Mouse (Mus musculus): ENCODE measurements around the gene Daam2. TPM values are rescaled to one million over a fixed set of nuclear protein-coding genes. Genes with fewer than 3 reads are reported as not detected.

The Daam2 gene
- polyA plus RNA-seq, 1 experiment from 2014 or later: 5.3 TPM

GRCm38 (mm10) chr17:49528503-49529205 is 35.5 kb downstream of the Daam2 start:
- ATAC-seq (ENCODE audit: low FRiP score): no peak
- Histone ChIP-seq H3K4me3 (no peak overlapping the region), H3K27me3 (no peaks in the 10 kb centered on the region), H3K9me3 (replicated peaks) (no peaks in the 10 kb centered on the region), H3K27ac (no peak overlapping the region), H3K9ac (no peak overlapping the region), H3K4me1 (no peaks in the 10 kb centered on the region), H3K36me3 (no peaks in the 10 kb centered on the region), H3K4me2 (replicated peaks) (no peak overlapping the region)
- WGBS: 72% methylated on average over 7 of the region's 7 CpGs

DNA sequence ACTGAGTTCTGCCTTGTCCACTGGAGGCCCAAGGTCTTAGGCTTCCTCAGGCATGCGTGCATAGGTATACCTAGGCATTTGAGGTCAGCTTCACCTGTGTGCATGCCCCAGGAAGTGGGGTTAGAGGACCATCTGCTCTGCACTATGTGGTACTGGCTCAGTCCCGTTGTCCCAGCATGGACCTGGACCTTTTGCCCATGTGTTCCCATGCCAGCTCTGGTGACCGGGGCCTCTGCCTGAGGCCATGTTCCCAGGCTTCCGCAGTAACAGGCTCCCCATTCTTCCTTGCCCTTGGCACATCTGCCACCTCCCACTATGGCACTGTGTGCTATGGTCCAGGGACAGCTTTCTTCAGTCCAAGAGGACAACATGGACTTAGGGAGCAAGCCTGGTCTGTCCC is 36.1 kb downstream of the Daam2 start:
- Histone ChIP-seq H3K9ac (no peak overlapping the region), H3K4me2 (replicated peaks) (no peak overlapping the region), H3K4me3 (no peak overlapping the region), H3K36me3 (no peaks in the 10 kb centered on the region), H3K9me3 (replicated peaks) (no peaks in the 10 kb centered on the region), H3K27ac (no peak overlapping the region), H3K4me1 (no peaks in the 10 kb centered on the region), H3K27me3 (no peaks in the 10 kb centered on the region)
- WGBS: 95% methylated on average over 4 of the region's 4 CpGs
- no peak for ATAC-seq (ENCODE audit: low FRiP score)

DNA sequence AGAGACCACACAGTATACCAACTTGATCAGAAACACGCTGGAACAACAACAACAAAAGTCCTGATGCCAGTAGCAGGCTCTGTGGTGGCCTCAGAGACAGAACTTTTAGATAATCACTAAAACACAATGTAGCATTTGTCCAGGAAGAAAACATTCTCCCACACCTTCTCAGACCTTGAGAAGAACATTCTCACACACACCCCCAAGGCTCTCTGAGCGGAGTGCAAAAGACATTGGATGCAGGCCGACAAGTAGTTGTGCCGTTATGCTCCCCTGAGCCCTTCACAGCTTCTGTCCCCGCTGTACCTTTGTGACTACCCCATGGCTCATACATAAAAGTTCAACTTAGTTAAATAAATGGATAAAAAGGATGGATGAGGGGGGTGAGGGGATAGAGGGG is 37.6 kb downstream of the Daam2 start:
- no peak overlapping the region for H3K4me3 ChIP-seq
- H3K27me3 ChIP-seq: no peaks in the 10 kb centered on the region
- WGBS: 90% methylated on average over 5 of the region's 5 CpGs
- no peaks in the 10 kb centered on the region for H3K9me3 ChIP-seq (replicated peaks)
- no peak for ATAC-seq (ENCODE audit: low FRiP score)
- no peak overlapping the region for H3K27ac ChIP-seq
- H3K4me1 ChIP-seq: peaks cover 3% of the 10 kb centered on the region; the same call in 1 of the 2 replicates
- H3K9ac ChIP-seq: no peak overlapping the region
- H3K4me2 ChIP-seq (replicated peaks): no peak overlapping the region
- H3K36me3 ChIP-seq: no peaks in the 10 kb centered on the region

- Histone ChIP-seq H3K9ac (no peak overlapping the region), H3K4me2 (replicated peaks) (no peak overlapping the region), H3K4me3 (no peak overlapping the region), H3K4me1 (peaks cover 3% of the 10 kb centered on the region; the same call in 1 of the 2 replicates), H3K27ac (no peak overlapping the region), H3K9me3 (replicated peaks) (no peaks in the 10 kb centered on the region), H3K27me3 (no peaks in the 10 kb centered on the region), H3K36me3 (no peaks in the 10 kb centered on the region)
- 83% methylated on average over 4 of the region's 4 CpGs for WGBS
- ATAC-seq (ENCODE audit: low FRiP score): no peak
These were observed 38.2 kb downstream of the Daam2 start for GRCm38 (mm10) chr17:49525911-49526310.

DNA sequence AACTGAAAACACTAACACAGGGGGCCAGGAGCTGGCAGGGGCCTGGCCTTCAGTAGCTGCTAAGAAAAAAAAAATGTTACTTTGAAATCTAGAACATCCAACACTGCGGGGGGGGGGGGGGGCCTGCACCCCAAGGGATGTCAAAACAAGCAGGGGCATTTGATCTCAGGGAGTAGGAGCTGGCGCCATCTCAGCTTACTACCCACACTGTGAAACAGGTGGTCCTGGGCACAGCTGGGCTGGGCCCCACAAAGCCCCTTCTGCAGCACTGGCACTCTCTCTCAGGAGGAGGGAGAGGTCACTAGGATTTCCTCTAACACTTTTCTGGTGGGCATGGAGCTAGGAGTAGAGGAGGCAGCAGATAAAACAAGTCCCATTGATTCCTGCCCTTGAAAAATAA is 39.6 kb downstream of the Daam2 start:
- WGBS: 49% methylated on average over 2 of the region's 2 CpGs
- Histone ChIP-seq H3K27ac (no peak overlapping the region), H3K9ac (no peak overlapping the region), H3K36me3 (no peaks in the 10 kb centered on the region), H3K4me1 (peaks cover 6% of the 10 kb centered on the region), H3K4me3 (no peak overlapping the region), H3K9me3 (replicated peaks) (no peaks in the 10 kb centered on the region), H3K27me3 (no peaks in the 10 kb centered on the region), H3K4me2 (replicated peaks) (no peak overlapping the region)
- ATAC-seq (ENCODE audit: low FRiP score): no peak

GRCm38 (mm10) chr17:49522435-49522834 is 41.7 kb downstream of the Daam2 start:
- no peak for ATAC-seq (ENCODE audit: low FRiP score)
- Histone ChIP-seq H3K4me2 (replicated peaks) (no peak overlapping the region), H3K27me3 (no peaks in the 10 kb centered on the region), H3K27ac (no peak overlapping the region), H3K36me3 (no peaks in the 10 kb centered on the region), H3K4me3 (no peak overlapping the region), H3K4me1 (peaks cover 6% of the 10 kb centered on the region), H3K9me3 (replicated peaks) (no peaks in the 10 kb centered on the region), H3K9ac (no peak overlapping the region)
- 32% methylated on average over 2 of the region's 2 CpGs for WGBS

DNA sequence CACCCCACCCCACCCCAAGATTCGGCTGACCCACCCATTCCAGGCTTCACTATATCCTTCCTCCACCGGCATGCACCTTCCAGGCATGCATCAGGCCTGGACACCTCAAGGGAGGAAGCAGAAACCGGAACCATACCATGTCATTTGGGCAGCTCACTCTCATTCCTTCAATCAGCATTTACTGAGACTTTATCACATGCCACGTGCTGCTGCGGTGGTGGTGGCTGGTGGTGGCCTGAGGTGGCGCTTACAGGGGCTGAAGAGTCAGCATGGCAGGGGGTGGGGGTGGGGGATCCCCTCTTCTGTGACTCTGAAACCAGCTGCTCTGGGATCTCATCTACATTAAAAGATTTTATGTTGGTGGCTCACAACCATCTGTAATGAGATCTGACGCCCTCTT is 42.1 kb downstream of the Daam2 start:
- Histone ChIP-seq H3K4me2 (replicated peaks) (no peak overlapping the region), H3K9me3 (replicated peaks) (no peaks in the 10 kb centered on the region), H3K4me1 (peaks cover 6% of the 10 kb centered on the region), H3K9ac (no peak overlapping the region), H3K36me3 (no peaks in the 10 kb centered on the region), H3K4me3 (no peak overlapping the region), H3K27ac (no peak overlapping the region), H3K27me3 (no peaks in the 10 kb centered on the region)
- 67% methylated on average over 7 of the region's 7 CpGs for WGBS
- no peak for ATAC-seq (ENCODE audit: low FRiP score)

GRCm38 (mm10) chr17:49520674-49521073 is 43.5 kb downstream of the Daam2 start:
- no peaks in the 10 kb centered on the region for H3K9me3 ChIP-seq (replicated peaks)
- WGBS: 75% methylated on average over 6 of the region's 6 CpGs
- no peak overlapping the region for H3K4me3 ChIP-seq
- H3K27me3 ChIP-seq: no peaks in the 10 kb centered on the region
- no peak overlapping the region for H3K27ac ChIP-seq
- no peak for ATAC-seq (ENCODE audit: low FRiP score)
- no peak overlapping the region for H3K4me2 ChIP-seq (replicated peaks)
- H3K4me1 ChIP-seq: peaks cover 9% of the 10 kb centered on the region
- H3K9ac ChIP-seq: no peak overlapping the region
- H3K36me3 ChIP-seq: no peaks in the 10 kb centered on the region

- peaks cover 10% of the 10 kb centered on the region for H3K4me1 ChIP-seq
- no peak overlapping the region for H3K27ac ChIP-seq
These were observed 44.4 kb downstream of the Daam2 start for GRCm38 (mm10) chr17:49519576-49520247.

DNA sequence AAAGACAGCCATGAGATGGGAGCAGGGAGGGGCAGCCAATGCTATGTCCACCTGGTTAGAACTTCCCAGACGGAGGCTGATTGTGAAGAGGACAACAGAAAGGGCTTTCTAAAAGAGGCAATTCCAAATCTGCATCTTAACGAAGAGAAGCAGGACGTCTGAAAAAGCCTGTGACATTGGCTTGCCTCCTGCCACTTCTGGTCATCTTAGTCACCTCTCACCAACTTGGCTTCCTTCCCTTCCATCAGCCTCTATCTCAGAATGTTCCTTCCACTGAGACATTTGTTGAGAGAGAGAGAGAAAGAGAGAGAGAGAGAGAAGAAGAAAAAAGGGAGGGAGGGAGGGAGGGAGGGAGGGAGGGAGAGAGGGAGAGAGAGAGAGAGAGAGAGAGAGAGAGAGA is 47.1 kb downstream of the Daam2 start:
- ATAC-seq (ENCODE audit: low FRiP score): no peak
- Histone ChIP-seq H3K36me3 (no peaks in the 10 kb centered on the region), H3K4me1 (peaks cover 9% of the 10 kb centered on the region), H3K27me3 (no peaks in the 10 kb centered on the region), H3K9me3 (replicated peaks) (no peaks in the 10 kb centered on the region), H3K4me3 (no peak overlapping the region), H3K9ac (no peak overlapping the region), H3K27ac (no peak overlapping the region), H3K4me2 (replicated peaks) (no peak overlapping the region)
- WGBS: 72% methylated on average over 3 of the region's 3 CpGs

More at GRCm38 (mm10) chr17:49519576-49520247, 44.4 kb downstream of the Daam2 start:
- Histone ChIP-seq H3K9me3 (replicated peaks) (no peaks in the 10 kb centered on the region), H3K4me2 (replicated peaks) (no peak overlapping the region), H3K27me3 (no peaks in the 10 kb centered on the region), H3K4me3 (no peak overlapping the region), H3K36me3 (no peaks in the 10 kb centered on the region), H3K9ac (no peak overlapping the region)
- 72% methylated on average over 7 of the region's 7 CpGs for WGBS
- no peak for ATAC-seq (ENCODE audit: low FRiP score)

- Histone ChIP-seq H3K27me3 (no peaks in the 10 kb centered on the region), H3K9ac (no peak overlapping the region)
- 59% methylated on average over 4 of the region's 4 CpGs for WGBS
These were observed 48.5 kb downstream of the Daam2 start for GRCm38 (mm10) chr17:49515678-49516077.

GRCm38 (mm10) chr17:49515141-49515540 is 49.0 kb downstream of the Daam2 start:
- Histone ChIP-seq H3K4me1 (peaks cover 9% of the 10 kb centered on the region), H3K4me2 (replicated peaks) (no peak overlapping the region), H3K27me3 (no peaks in the 10 kb centered on the region), H3K9ac (no peak overlapping the region), H3K9me3 (replicated peaks) (no peaks in the 10 kb centered on the region; the same call in 1 of the 2 replicates), H3K4me3 (no peak overlapping the region), H3K36me3 (no peaks in the 10 kb centered on the region), H3K27ac (no peak overlapping the region)
- 91% methylated on average over 3 of the region's 3 CpGs for WGBS
- ATAC-seq (ENCODE audit: low FRiP score): no peak

More at GRCm38 (mm10) chr17:49515678-49516077, 48.5 kb downstream of the Daam2 start:
- no peaks in the 10 kb centered on the region for H3K36me3 ChIP-seq
- ATAC-seq (ENCODE audit: low FRiP score): no peak
- no peak overlapping the region for H3K4me3 ChIP-seq
- H3K27ac ChIP-seq: no peak overlapping the region
- H3K4me2 ChIP-seq (replicated peaks): no peak overlapping the region
- H3K4me1 ChIP-seq: peaks cover 9% of the 10 kb centered on the region
- H3K9me3 ChIP-seq (replicated peaks): no peaks in the 10 kb centered on the region; the same call in 1 of the 2 replicates

GRCm38 (mm10) chr17:49512671-49513085 is 51.5 kb downstream of the Daam2 start:
- Histone ChIP-seq H3K27ac (no peak overlapping the region), H3K4me1 (peaks cover 7% of the 10 kb centered on the region), H3K9me3 (replicated peaks) (no peaks in the 10 kb centered on the region; the same call in 1 of the 2 replicates), H3K36me3 (no peaks in the 10 kb centered on the region), H3K4me3 (no peak overlapping the region), H3K4me2 (replicated peaks) (no peak overlapping the region), H3K9ac (no peak overlapping the region), H3K27me3 (no peaks in the 10 kb centered on the region)
- WGBS: 73% methylated on average over 5 of the region's 5 CpGs
- no peak for ATAC-seq (ENCODE audit: low FRiP score)
